Mouse (Mus musculus): ENCODE results near the gene Galnt16. TPM values are rescaled to one million over a fixed set of nuclear protein-coding genes. Genes with fewer than 3 reads are reported as not detected.
A peak's percentile ranks its signal among the peaks of the same experiment; 100 is the strongest.

Gene Galnt16
- total and polyA plus RNA-seq, 3 experiments, result 6.3 to 9.3 (median 6.7) TPM

- DNase-seq, result no peak
Measured at GRCm38 (mm10) chr12:80530630-80531029, 12.6 kb downstream of the Galnt16 start.

- DNase-seq, result no peak
Measured at GRCm38 (mm10) chr12:80531585-80531984, 13.5 kb downstream of the Galnt16 start.

GRCm38 (mm10) chr12:80533876-80534275 is 15.8 kb downstream of the Galnt16 start:
- DNase-seq, result peak; percentile 40

- DNase-seq, result no peak
Measured at GRCm38 (mm10) chr12:80537313-80537712, 19.2 kb downstream of the Galnt16 start.

GRCm38 (mm10) chr12:80538311-80538710 is 20.2 kb downstream of the Galnt16 start:
- no peak for DNase-seq

- DNase-seq, result no peak
Measured at GRCm38 (mm10) chr12:80545310-80545709, 27.2 kb downstream of the Galnt16 start.

- DNase-seq, result peak; percentile 38
Measured at GRCm38 (mm10) chr12:80549646-80550045, 31.6 kb downstream of the Galnt16 start.

GRCm38 (mm10) chr12:80553157-80553556 is 35.1 kb downstream of the Galnt16 start:
- no peak for DNase-seq

- DNase-seq, result peak; percentile 28
Measured at GRCm38 (mm10) chr12:80554312-80554711, 36.2 kb downstream of the Galnt16 start.

- no peak for DNase-seq
Measured at GRCm38 (mm10) chr12:80561904-80562303, 43.8 kb downstream of the Galnt16 start.

GRCm38 (mm10) chr12:80562793-80563192 is 44.7 kb downstream of the Galnt16 start:
- DNase-seq, result no peak

GRCm38 (mm10) chr12:80564990-80565389 is 46.9 kb downstream of the Galnt16 start:
- DNase-seq, result no peak

- no peak for DNase-seq
Measured at GRCm38 (mm10) chr12:80565793-80566192, 47.7 kb downstream of the Galnt16 start.

GRCm38 (mm10) chr12:80566502-80566901 is 48.4 kb downstream of the Galnt16 start:
- DNase-seq, result no peak

GRCm38 (mm10) chr12:80567375-80567774 is 49.3 kb downstream of the Galnt16 start:
- DNase-seq, result no peak

- no peak for DNase-seq
Measured at GRCm38 (mm10) chr12:80569561-80569960, 51.5 kb downstream of the Galnt16 start.

GRCm38 (mm10) chr12:80574318-80574717 is 56.2 kb downstream of the Galnt16 start:
- no peak for DNase-seq

- DNase-seq, result no peak
Measured at GRCm38 (mm10) chr12:80574825-80575371, 56.8 kb downstream of the Galnt16 start.

- DNase-seq, result peak; percentile 12
Measured at GRCm38 (mm10) chr12:80577049-80577448, 59.0 kb downstream of the Galnt16 start.

GRCm38 (mm10) chr12:80581357-80581756 is 63.3 kb downstream of the Galnt16 start:
- DNase-seq, result no peak

GRCm38 (mm10) chr12:80584973-80585372 is 66.9 kb downstream of the Galnt16 start:
- DNase-seq, result no peak

GRCm38 (mm10) chr12:80594141-80594540 is 76.1 kb downstream of the Galnt16 start:
- DNase-seq, result no peak

GRCm38 (mm10) chr12:80594781-80595180 is 76.7 kb downstream of the Galnt16 start:
- no peak for DNase-seq

GRCm38 (mm10) chr12:80595566-80595965 is 77.5 kb downstream of the Galnt16 start:
- DNase-seq, result no peak

GRCm38 (mm10) chr12:80595968-80596367 is 77.9 kb downstream of the Galnt16 start:
- DNase-seq, result no peak

Measured in adrenal gland, adult 2 months (tissue).